Mouse (Mus musculus) heart, adult 10 weeks (tissue): ENCODE results near the gene Gm2042. TPM values are rescaled to one million over a fixed set of nuclear protein-coding genes. Genes with fewer than 3 reads are reported as not detected.

ENCODE experiments used
- polyA plus RNA-seq: library from polyadenylated mRNA; stranded (reverse); fragments of 350-450 nt; fragmentation: Illumina TruSeq; extraction: RNeasy Lipid Tissue Mini Kit (QIAGEN cat#74804); gene quantifications from one replicate; pipeline ENCODE4 v1.2.3, GENCODE M21; 2014; ENCODE audit warnings: low read depth, low replicate concordance

The Gm2042 gene
- not detected for polyA plus RNA-seq

GRCm38 (mm10) chr12:87953780-87954179, at the start of gene Gm2042:
Gm2042 (plus strand) TSS chr12:87954080.

GRCm38 (mm10) chr12:87919721-87920120, 34.2 kb upstream of the Gm2042 start, which contains the start of gene Gm2035:
Gm2035 (minus strand) TSS chr12:87919857.

Other genes starting within 250 kb of the Gm2042 start
- gene Gm21319, start 178.3 kb upstream of the Gm2042 start, polyA plus RNA-seq = not detected
- gene Gm21936, start 158.6 kb upstream of the Gm2042 start, polyA plus RNA-seq = not detected
- not detected for gene BB287469, start 137.5 kb upstream of the Gm2042 start, polyA plus RNA-seq
- gene Gm2001, start 111.7 kb upstream of the Gm2042 start, polyA plus RNA-seq = not detected
- not detected for gene Gm2016, start 80.0 kb upstream of the Gm2042 start, polyA plus RNA-seq
- not detected for gene Gm2022, start 58.7 kb upstream of the Gm2042 start, polyA plus RNA-seq
- not detected for gene Gm2035, start 34.2 kb upstream of the Gm2042 start, polyA plus RNA-seq
- not detected for gene Gm2075, start 57.8 kb downstream of the Gm2042 start, polyA plus RNA-seq
- not detected for gene Gm6803, start 64.7 kb downstream of the Gm2042 start, polyA plus RNA-seq
- gene Gm2056, start 72.9 kb downstream of the Gm2042 start, polyA plus RNA-seq = not detected
- gene Gm16368, start 129.6 kb downstream of the Gm2042 start, polyA plus RNA-seq = not detected
- not detected for gene Gm10436, start 228.0 kb downstream of the Gm2042 start, polyA plus RNA-seq